Mouse (Mus musculus) hindbrain, embryonic 12.5 days (tissue): ENCODE data around the gene Ank3. TPM values are rescaled to one million over a fixed set of nuclear protein-coding genes. Genes with fewer than 3 reads are reported as not detected.
A peak's percentile ranks its signal among the peaks of the same experiment; 100 is the strongest.

Experiments
- ATAC-seq: fragments of 200-750 bp; cut with Nextera tagmentation; 2 replicates; pipeline ENCODE4 v1.8.0; 2017; ENCODE audit warnings: moderate TSS enrichment; ENCODE audit not compliant: low FRiP score
- H3K27ac ChIP-seq: fragments of 300-500 bp; sonication (generic); 2 replicates; pipeline ENCODE4 v1.5.1; 2016; ENCODE audit warnings: mild to moderate bottlenecking
- H3K27me3 ChIP-seq: fragments of 300-500 bp; sonication (generic); 2 replicates; pipeline ENCODE4 v1.6.1; 2016; ENCODE audit warnings: mild to moderate bottlenecking
- H3K36me3 ChIP-seq: fragments of 300-500 bp; sonication (generic); 2 replicates; pipeline ENCODE4 v1.6.1; 2016; ENCODE audit warnings: mild to moderate bottlenecking
- H3K4me1 ChIP-seq: fragments of 300-500 bp; sonication (generic); 2 replicates; pipeline ENCODE4 v1.6.1; 2016
- H3K4me2 ChIP-seq: fragments of 300-500 bp; sonication (generic); replicated peaks from 2 replicates; pipeline ENCODE4 v1.6.1; 2016; ENCODE audit warnings: mild to moderate bottlenecking
- H3K4me3 ChIP-seq: fragments of 300-500 bp; sonication (generic); 2 replicates; pipeline ENCODE4 v1.5.1; 2016; ENCODE audit warnings: mild to moderate bottlenecking
- H3K9ac ChIP-seq: fragments of 300-500 bp; sonication (generic); 2 replicates; pipeline ENCODE4 v1.6.1; 2016; ENCODE audit warnings: mild to moderate bottlenecking, moderate library complexity
- H3K9me3 ChIP-seq: fragments of 300-500 bp; sonication (generic); replicated peaks from 2 replicates; pipeline ENCODE4 v1.6.1; 2016; ENCODE audit warnings: mild to moderate bottlenecking
- WGBS: fragments of 180-500 bp; shearing (Covaris S2); methylation state at CpG from one replicate; pipeline ENCODE4 v1.1.7; 2016; 5-methylcytosine and 5-hydroxymethylcytosine counted together
- polyA plus RNA-seq: library from polyadenylated mRNA; unstranded; fragments of >200 nt; fragmentation: Nextera tagmentation; extraction: Ambion mirVana; gene quantifications from 2 replicates; pipeline ENCODE4 v1.2.1, GENCODE M21; 2016

Ank3 gene
- polyA plus RNA-seq, 1 experiment from 2014 or later, result 91.0 TPM

- 72% methylated on average over 17 of the region's 17 CpGs for WGBS
- H3K9ac ChIP-seq, result no peak overlapping the region
- H3K36me3 ChIP-seq, result no peaks in the 10 kb centered on the region
- no peak overlapping the region for H3K4me3 ChIP-seq
- H3K27me3 ChIP-seq, result no peaks in the 10 kb centered on the region
- H3K27ac ChIP-seq, result no peak overlapping the region
- no peak overlapping the region for H3K4me2 ChIP-seq
- no peaks in the 10 kb centered on the region for H3K9me3 ChIP-seq
- no peak for ATAC-seq
- H3K4me1 ChIP-seq, result peaks cover 11% of the 10 kb centered on the region
Observed at GRCm38 (mm10) chr10:69497382-69497781, 98.8 kb downstream of the Ank3 start.

GRCm38 (mm10) chr10:69500171-69500860, 101.7 kb downstream of the Ank3 start:
- Histone ChIP-seq H3K9ac (no peak overlapping the region), H3K9me3 (no peaks in the 10 kb centered on the region), H3K36me3 (no peaks in the 10 kb centered on the region), H3K27ac (peak overlapping the region; percentile 17; the same call in 1 of the 2 replicates), H3K4me3 (no peak overlapping the region), H3K27me3 (no peaks in the 10 kb centered on the region), H3K4me2 (peak overlapping the region; percentile 6; the same call in 1 of the 2 replicates), H3K4me1 (peaks cover 11% of the 10 kb centered on the region)
- WGBS, result 43% methylated on average over 11 of the region's 11 CpGs
- no peak for ATAC-seq

GRCm38 (mm10) chr10:69503791-69504190, 105.2 kb downstream of the Ank3 start:
- H3K36me3 ChIP-seq, result no peaks in the 10 kb centered on the region
- no peak overlapping the region for H3K27ac ChIP-seq
- H3K9me3 ChIP-seq, result no peaks in the 10 kb centered on the region
- no peak overlapping the region for H3K4me3 ChIP-seq
- H3K9ac ChIP-seq, result no peak overlapping the region
- WGBS, result 93% methylated on average over 4 of the region's 4 CpGs
- H3K4me1 ChIP-seq, result peaks cover 11% of the 10 kb centered on the region
- no peak overlapping the region for H3K4me2 ChIP-seq
- no peaks in the 10 kb centered on the region for H3K27me3 ChIP-seq
- no peak for ATAC-seq

GRCm38 (mm10) chr10:69507719-69508118, 109.1 kb downstream of the Ank3 start:
- ATAC-seq, result no peak
- Histone ChIP-seq H3K9me3 (no peaks in the 10 kb centered on the region), H3K4me1 (no peaks in the 10 kb centered on the region), H3K9ac (no peak overlapping the region), H3K4me3 (no peak overlapping the region), H3K27ac (no peak overlapping the region), H3K27me3 (no peaks in the 10 kb centered on the region), H3K36me3 (no peaks in the 10 kb centered on the region), H3K4me2 (no peak overlapping the region)
- WGBS, result 88% methylated on average over 8 of the region's 8 CpGs

GRCm38 (mm10) chr10:69510392-69510791, 111.8 kb downstream of the Ank3 start:
- H3K4me2 ChIP-seq, result no peak overlapping the region
- no peak overlapping the region for H3K27ac ChIP-seq
- no peak for ATAC-seq
- H3K27me3 ChIP-seq, result no peaks in the 10 kb centered on the region
- WGBS, result 81% methylated on average over 8 of the region's 8 CpGs
- no peak overlapping the region for H3K4me3 ChIP-seq
- no peak overlapping the region for H3K9ac ChIP-seq
- H3K36me3 ChIP-seq, result no peaks in the 10 kb centered on the region
- no peaks in the 10 kb centered on the region for H3K4me1 ChIP-seq
- H3K9me3 ChIP-seq, result no peaks in the 10 kb centered on the region

GRCm38 (mm10) chr10:69511234-69511633, 112.7 kb downstream of the Ank3 start:
- Histone ChIP-seq H3K27ac (no peak overlapping the region), H3K4me3 (no peak overlapping the region), H3K9ac (no peak overlapping the region), H3K4me2 (no peak overlapping the region), H3K27me3 (no peaks in the 10 kb centered on the region), H3K36me3 (no peaks in the 10 kb centered on the region), H3K9me3 (no peaks in the 10 kb centered on the region), H3K4me1 (no peaks in the 10 kb centered on the region)
- ATAC-seq, result no peak
- WGBS, result 79% methylated on average over 1 of the region's 1 CpGs

- no peak for ATAC-seq
- H3K9ac ChIP-seq, result no peak overlapping the region
- no peaks in the 10 kb centered on the region for H3K27me3 ChIP-seq
- H3K36me3 ChIP-seq, result no peaks in the 10 kb centered on the region
- H3K27ac ChIP-seq, result no peak overlapping the region
- H3K9me3 ChIP-seq, result no peaks in the 10 kb centered on the region
- WGBS, result 74% methylated on average over 4 of the region's 4 CpGs
- no peaks in the 10 kb centered on the region for H3K4me1 ChIP-seq
- no peak overlapping the region for H3K4me2 ChIP-seq
- no peak overlapping the region for H3K4me3 ChIP-seq
Observed at GRCm38 (mm10) chr10:69521977-69522376, 123.4 kb downstream of the Ank3 start.

- H3K9ac ChIP-seq, result no peak overlapping the region
- no peaks in the 10 kb centered on the region for H3K9me3 ChIP-seq
- no peak overlapping the region for H3K4me2 ChIP-seq
- H3K36me3 ChIP-seq, result no peaks in the 10 kb centered on the region
- no peaks in the 10 kb centered on the region for H3K4me1 ChIP-seq
- ATAC-seq, result no peak
- no peak overlapping the region for H3K4me3 ChIP-seq
- no peaks in the 10 kb centered on the region for H3K27me3 ChIP-seq
- no peak overlapping the region for H3K27ac ChIP-seq
- 73% methylated on average over 3 of the region's 3 CpGs for WGBS
Observed at GRCm38 (mm10) chr10:69523202-69523601, 124.6 kb downstream of the Ank3 start.

- Histone ChIP-seq H3K36me3 (no peaks in the 10 kb centered on the region), H3K9ac (no peak overlapping the region), H3K9me3 (no peaks in the 10 kb centered on the region), H3K4me2 (no peak overlapping the region), H3K27ac (no peak overlapping the region), H3K4me1 (peaks cover 5% of the 10 kb centered on the region), H3K27me3 (no peaks in the 10 kb centered on the region), H3K4me3 (no peak overlapping the region)
- no peak for ATAC-seq
- 93% methylated on average over 10 of the region's 10 CpGs for WGBS
Observed at GRCm38 (mm10) chr10:69527318-69527717, 128.7 kb downstream of the Ank3 start.

GRCm38 (mm10) chr10:69528746-69529145, 130.2 kb downstream of the Ank3 start:
- Histone ChIP-seq H3K4me2 (no peak overlapping the region), H3K4me3 (no peak overlapping the region), H3K36me3 (no peaks in the 10 kb centered on the region), H3K9ac (no peak overlapping the region), H3K27ac (no peak overlapping the region), H3K4me1 (peaks cover 12% of the 10 kb centered on the region), H3K9me3 (no peaks in the 10 kb centered on the region), H3K27me3 (no peaks in the 10 kb centered on the region)
- ATAC-seq, result no peak
- 62% methylated on average over 4 of the region's 4 CpGs for WGBS

GRCm38 (mm10) chr10:69530326-69530725, 131.8 kb downstream of the Ank3 start:
- Histone ChIP-seq H3K4me3 (no peak overlapping the region), H3K27me3 (no peaks in the 10 kb centered on the region), H3K9ac (no peak overlapping the region), H3K4me2 (no peak overlapping the region), H3K4me1 (peaks cover 12% of the 10 kb centered on the region), H3K27ac (no peak overlapping the region), H3K9me3 (no peaks in the 10 kb centered on the region), H3K36me3 (no peaks in the 10 kb centered on the region)
- no peak for ATAC-seq
- WGBS, result 83% methylated on average over 6 of the region's 6 CpGs

- H3K27ac ChIP-seq, result peak overlapping the region; percentile 68; the same call in 1 of the 2 replicates
- H3K4me3 ChIP-seq, result no peak overlapping the region
- H3K4me2 ChIP-seq, result no peak overlapping the region
- H3K27me3 ChIP-seq, result no peaks in the 10 kb centered on the region
- no peaks in the 10 kb centered on the region for H3K9me3 ChIP-seq
- no peak for ATAC-seq
- no peaks in the 10 kb centered on the region for H3K36me3 ChIP-seq
- WGBS, result 81% methylated on average over 5 of the region's 5 CpGs
- H3K9ac ChIP-seq, result no peak overlapping the region
- H3K4me1 ChIP-seq, result peaks cover 12% of the 10 kb centered on the region
Observed at GRCm38 (mm10) chr10:69531569-69531968, 133.0 kb downstream of the Ank3 start.

- no peak overlapping the region for H3K4me3 ChIP-seq
- peak overlapping the region; percentile 17; the same call in 1 of the 2 replicates for H3K4me2 ChIP-seq
- ATAC-seq, result no peak
- no peaks in the 10 kb centered on the region for H3K27me3 ChIP-seq
- H3K4me1 ChIP-seq, result peaks cover 15% of the 10 kb centered on the region
- WGBS, result 57% methylated on average over 10 of the region's 10 CpGs
- no peaks in the 10 kb centered on the region for H3K9me3 ChIP-seq
- H3K9ac ChIP-seq, result no peak overlapping the region
- H3K36me3 ChIP-seq, result no peaks in the 10 kb centered on the region
- H3K27ac ChIP-seq, result peak overlapping the region; percentile 68
Observed at GRCm38 (mm10) chr10:69532169-69532730, 133.7 kb downstream of the Ank3 start.
